Mouse (Mus musculus) gastrocnemius, adult 2 months (tissue): ENCODE results near the gene Imp4. TPM values are rescaled to one million over a fixed set of nuclear protein-coding genes. Genes with fewer than 3 reads are reported as not detected.
A peak's percentile ranks its signal among the peaks of the same experiment; 100 is the strongest.
"Not testable (repeated sequence)": the region's sequence is repeated elsewhere in the genome, so short reads cannot be mapped to it uniquely, and the experiment has no call there.

ENCODE experiments used
- DNase-seq: peaks from one replicate; pipeline ENCODE4 v3.0.0; 2022
- H3K27ac ChIP-seq: fragments of 200-600 bp; 2 replicates; pipeline ENCODE4 v1.8.1; 2022; ENCODE audit warnings: mild to moderate bottlenecking
- H3K4me3 ChIP-seq: fragments of 200-600 bp; 2 replicates; pipeline ENCODE4 v1.8.1; 2022; ENCODE audit warnings: mild to moderate bottlenecking, moderate library complexity
- CTCF ChIP-seq: fragments of 200-600 bp; IDR thresholded peaks from 2 replicates; pipeline ENCODE4 v1.8.1; 2022; ENCODE audit warnings: antibody characterized with exemption, mild to moderate bottlenecking, moderate library complexity
- intact Hi-C: fragments of 180-260 bp; cut with DNase I; formaldehyde crosslinking; loops from one replicate; pipeline ENCODE4 v1.15.1; 2025
- total RNA-seq, 2 experiments: library from RNA; stranded (reverse); gene quantifications; 2 replicates each; pipeline ENCODE4 v1.2.3; 2021

Gene Imp4
- total RNA-seq, 2 experiments from 2014 or later = 8.7 to 14.0 TPM

GRCm38 (mm10) chr1:34435371-34436120, 4.1 kb upstream of the Imp4 start:
- Histone ChIP-seq H3K27ac (peak overlapping the region; percentile 81), H3K4me3 (peak overlapping the region; percentile 80)
- intact Hi-C loops = loop anchor here (10.0 kb wide), 3 partner anchors 311 to 431 kb away; partner anchors contain the start of genes Fam168b and Plekhb2
- no peak for TF ChIP-seq CTCF
- no peak for DNase-seq

GRCm38 (mm10) chr1:34436374-34436773, 3.3 kb upstream of the Imp4 start:
- H3K27ac ChIP-seq = no peak overlapping the region
- no peak overlapping the region for H3K4me3 ChIP-seq
- TF ChIP-seq CTCF = no peak
- intact Hi-C loops = loop anchor here (10.0 kb wide), 3 partner anchors 312 to 432 kb away; partner anchors contain the start of genes Fam168b and Plekhb2
- no peak for DNase-seq

- not testable (repeated sequence) for H3K4me3 ChIP-seq, H3K27ac ChIP-seq, DNase-seq
- intact Hi-C loops = loop anchor here (10.0 kb wide), 3 partner anchors 313 to 433 kb away; partner anchors contain the start of genes Fam168b and Plekhb2
Measured at GRCm38 (mm10) chr1:34437366-34437765, 2.3 kb upstream of the Imp4 start.

- Histone ChIP-seq H3K4me3 (peak overlapping the region; percentile 75), H3K27ac (peak overlapping the region; percentile 96)
- no peak for TF ChIP-seq CTCF
- no peak for DNase-seq
- intact Hi-C loops = loop anchor here (10.0 kb wide), 3 partner anchors 314 to 434 kb away; partner anchors contain the start of genes Fam168b and Plekhb2
Measured at GRCm38 (mm10) chr1:34438381-34439051, 1.1 kb upstream of the Imp4 start.

- Histone ChIP-seq H3K4me3 (peak overlapping the region; percentile 75), H3K27ac (peak overlapping the region; percentile 96)
- intact Hi-C loops = loop anchor here (10.0 kb wide), 3 partner anchors 315 to 435 kb away; partner anchors contain the start of genes Fam168b and Plekhb2
- DNase-seq = no peak
- peak; percentile 45 for TF ChIP-seq CTCF
Measured at GRCm38 (mm10) chr1:34439961-34440630, 445 bp downstream of the Imp4 start.

- no peak for DNase-seq
- H3K27ac ChIP-seq = no peak overlapping the region
- no peak overlapping the region for H3K4me3 ChIP-seq
- intact Hi-C loops = no loop called here
- no peak for TF ChIP-seq CTCF
Measured at GRCm38 (mm10) chr1:34443124-34443523, 3.5 kb downstream of the Imp4 start.

- no peak overlapping the region for H3K4me3 ChIP-seq
- DNase-seq = no peak
- H3K27ac ChIP-seq = no peak overlapping the region
- TF ChIP-seq CTCF = no peak
- intact Hi-C loops = no loop called here
Measured at GRCm38 (mm10) chr1:34458431-34458830, 18.8 kb downstream of the Imp4 start.

- peak; percentile 37 for TF ChIP-seq CTCF
- Histone ChIP-seq H3K4me3 (peak within 1 kb of the TSS; percentile 86), H3K27ac (peak within 1 kb of the TSS; percentile 64)
- intact Hi-C loops = no loop called here
- peak; percentile 91 for DNase-seq
Measured at GRCm38 (mm10) chr1:34459284-34460060, 19.8 kb downstream of the Imp4 start, which contains the start of gene Ptpn18. TSS of gene Ptpn18 (plus strand) at chr1:34459762.

GRCm38 (mm10) chr1:34460061-34460441, 20.4 kb downstream of the Imp4 start:
- Histone ChIP-seq H3K4me3 (peak overlapping the region; percentile 86), H3K27ac (peak overlapping the region; percentile 64)
- no peak for TF ChIP-seq CTCF
- peak; percentile 26 for DNase-seq
- intact Hi-C loops = no loop called here

- no peak overlapping the region for H3K4me3 ChIP-seq
- peak; percentile 67 for DNase-seq
- intact Hi-C loops = no loop called here
- peak; percentile 61 for TF ChIP-seq CTCF
- H3K27ac ChIP-seq = no peak overlapping the region
Measured at GRCm38 (mm10) chr1:34462766-34463165, 23.1 kb downstream of the Imp4 start.

- intact Hi-C loops = no loop called here
- Histone ChIP-seq H3K4me3 (no peak overlapping the region), H3K27ac (no peak overlapping the region; the same call in 1 of the 2 replicates)
- no peak for TF ChIP-seq CTCF
- no peak for DNase-seq
Measured at GRCm38 (mm10) chr1:34464310-34464817, 24.7 kb downstream of the Imp4 start.

GRCm38 (mm10) chr1:34465445-34465844, 25.8 kb downstream of the Imp4 start:
- TF ChIP-seq CTCF = no peak
- no peak for DNase-seq
- intact Hi-C loops = no loop called here
- no peak overlapping the region for H3K27ac ChIP-seq
- H3K4me3 ChIP-seq = no peak overlapping the region
